ENCODE assay signal across 8 mouse cellular contexts in genomic region chr2:122467351-122468013, GRCm38 (mm10). TPM values are rescaled to one million over a fixed set of nuclear protein-coding genes. Genes with fewer than 3 reads are reported as not detected.
DNase-seq lines count a peak whose midpoint lies in the region; TF ChIP-seq lines count a peak whose summit lies in the region.

No protein-coding gene starts in this region.

- H3K36me3 ChIP-seq in macrophage (ENCODE audit: inconsistent target) = no peaks in the 10 kb centered on the region

- WGBS in macrophage (ENCODE audit: missing documents) = 1% methylated on average over 46 of the region's 46 CpGs

- intact Hi-C loops in left cerebral cortex, adult 2 months (cut with DNase I) = loop anchor here (2.0 to 10.0 kb wide), 2 partner anchors 87 to 157 kb away; no protein-coding TSS in a partner anchor

- peak overlapping the region; percentile 6; the same call in 1 of the 2 replicates for H3K27ac ChIP-seq in left cerebral cortex, adult 2 months
- no peak overlapping the region; the same call in 1 of the 2 replicates for H3K27ac ChIP-seq in macrophage

- peak; percentile 95 to 97 for DNase-seq in adrenal gland, adult (ENCODE audit: inconsistent age in 2 of 2, low spot score in 1 of 2)
- DNase-seq in embryo, embryonic 10 days (ENCODE audit: low spot score) = peak; percentile 95
- DNase-seq in gastrocnemius, postnatal 10 days = peak; percentile 95
- peak; percentile 80 for DNase-seq in hindlimb bud, embryonic 11.5 days (ENCODE audit: extremely low spot score, low read depth, low spot score)
- peak; percentile 87 for DNase-seq in left cerebral cortex, adult 2 months (ENCODE audit: extremely low spot score in 1 of 2, low spot score in 2 of 2)
- DNase-seq in retina, postnatal 7 days (ENCODE audit: low read depth, low spot score) = peak; percentile 86
- peak; percentile 85 to 89 for DNase-seq in urinary bladder, adult 18-20 months (ENCODE audit: low spot score in 2 of 2)

- H3K79me2 ChIP-seq in macrophage (ENCODE audit: inconsistent target) = no peaks in the 10 kb centered on the region

- TF ChIP-seq CTCF in left cerebral cortex, adult 2 months (IDR thresholded peaks at IDR 0.05) = peak; percentile 83

- H3K4me3 ChIP-seq in left cerebral cortex, adult 2 months = peak overlapping the region; percentile 54
- H3K4me3 ChIP-seq in macrophage (ENCODE audit: inconsistent target) = peak overlapping the region; percentile 29

RNA-seq across cellular contexts. Expression of gene Gm14085, which starts 17.3 kb away (rescaled TPM):
- total RNA-seq in gastrocnemius, postnatal 10 days (2021) = under 1 TPM; 0.19 to 0.36 TPM
- total RNA-seq in left cerebral cortex, adult 2 months (2021) = not detected
- total RNA-seq in macrophage (2018; cell fraction: chromatin; rRNA removed) = 1 to 10 TPM in 12 of 26 experiments, under 1 TPM in 14; 0.42 to 2.9 (median 0.91) TPM
- under 1 TPM in 10 of 26 experiments, not detected in 16; 0.03 to 0.13 (median 0.05) TPM for total RNA-seq in macrophage (2018; cell fraction: cytosol; rRNA removed)
- 1 to 10 TPM in 2 of 26 experiments, under 1 TPM in 24; 0.23 to 1.4 (median 0.56) TPM for total RNA-seq in macrophage (2018; cell fraction: nucleus; rRNA removed)
- 0.04 TPM in 1 of 3 replicates, not detected in the others for polyA plus RNA-seq in macrophage (2018)

RNA-seq across cellular contexts. Expression of gene Slc28a2, which starts 41.2 kb away (rescaled TPM):
- 10 to 100 TPM in 1 of 2 experiments, 1 to 10 TPM in 1; 7.0 to 11.4 TPM for total RNA-seq in gastrocnemius, postnatal 10 days (2021)
- total RNA-seq in left cerebral cortex, adult 2 months (2021) = under 1 TPM in 1 of 2 experiments, not detected in 1; 0.12 TPM
- total RNA-seq in macrophage (2018; cell fraction: chromatin; rRNA removed) = 100 to 1,000 TPM in 13 of 26 experiments, 10 to 100 TPM in 13; 45.7 to 510 (median 159) TPM
- 10 to 100 TPM in 19 of 26 experiments, 1 to 10 TPM in 7; 7.6 to 71.9 (median 24.1) TPM for total RNA-seq in macrophage (2018; cell fraction: cytosol; rRNA removed)
- total RNA-seq in macrophage (2018; cell fraction: nucleus; rRNA removed) = 100 to 1,000 TPM in 13 of 26 experiments, 10 to 100 TPM in 13; 27.3 to 619 (median 102) TPM
- polyA plus RNA-seq in macrophage (2018) = 7.0 to 11.5 TPM (median 10.0 TPM) in 3 replicates

Comparison
In these comparisons a context has a peak if more than half of its experiments do, and no peak if none do; other contexts are left out.
1. RNA of gene Slc28a2, which starts 41.2 kb away (total RNA-seq): 7.0 to 11.4 TPM in gastrocnemius, postnatal 10 days; 0.12 TPM in left cerebral cortex, adult 2 months; every median in the first group is over 4 times any median in the second.
2. Peak in every context shown above with its lines, with median percentiles within 50 percentile points of each other: DNase-seq.